ENCODE assay signal across 19 mouse cellular contexts in genomic region chr6:54732721-54733120, GRCm38 (mm10). TPM values are rescaled to one million over a fixed set of nuclear protein-coding genes. Genes with fewer than 3 reads are reported as not detected.
DNase-seq lines count a peak whose midpoint lies in the region; ATAC-seq and TF ChIP-seq lines count a peak whose summit lies in the region.
"Had no signal": no experiment of that assay in that cellular context is flagged by ENCODE, and none has a peak within 500 bp of the region (broad histone marks: within the 10 kb centered on the region; RNA-seq: fewer than 3 reads in every experiment).

No protein-coding gene starts in this region.

- H3K4me2 ChIP-seq in forebrain, embryonic 14.5 days (ENCODE audit: low read length): no peak overlapping the region
- H3K4me2 ChIP-seq: embryonic facial prominence, embryonic 12.5 days; heart, embryonic 12.5 days; hindbrain, embryonic 14.5 days; intestine, embryonic 15.5 days had no signal

- H3K27me3 ChIP-seq in forebrain, embryonic 14.5 days (replicated peaks; ENCODE audit: control insufficient read depth, insufficient read depth, low read length): no peaks in the 10 kb centered on the region
- H3K27me3 ChIP-seq: embryonic facial prominence, embryonic 12.5 days; intestine, embryonic 15.5 days had no signal

- no peak overlapping the region for H3K9ac ChIP-seq in forebrain, embryonic 14.5 days (ENCODE audit: low read length)
- H3K9ac ChIP-seq: embryonic facial prominence, embryonic 12.5 days; heart, embryonic 12.5 days; hindbrain, embryonic 14.5 days; intestine, embryonic 15.5 days had no signal

- H3K4me1 ChIP-seq in forebrain, embryonic 14.5 days (ENCODE audit: control insufficient read depth, insufficient read depth, low read length): peaks cover 6% of the 10 kb centered on the region; the same call in 1 of the 2 replicates
- H3K4me1 ChIP-seq: embryonic facial prominence, embryonic 12.5 days; heart, embryonic 12.5 days; hindbrain, embryonic 10.5 days; intestine, embryonic 15.5 days had no signal

- peak overlapping the region; percentile 55; the same call in 1 of the 2 replicates for H3K27ac ChIP-seq in layer of hippocampus, adult 2 months
- H3K27ac ChIP-seq in forebrain, embryonic 14.5 days (ENCODE audit: low read depth, low read length): peak overlapping the region; percentile 10; the same call in 1 of the 2 replicates
- H3K27ac ChIP-seq: embryonic facial prominence, embryonic 12.5 days; hindbrain, embryonic 10.5 days; hindbrain, embryonic 14.5 days; intestine, embryonic 15.5 days had no signal

- H3K4me3 ChIP-seq in layer of hippocampus, adult 2 months: no peak overlapping the region
- H3K4me3 ChIP-seq in forebrain, embryonic 14.5 days (ENCODE audit: low read depth, low read length): no peak overlapping the region
- H3K4me3 ChIP-seq: embryonic facial prominence, embryonic 12.5 days; heart, embryonic 12.5 days; hindbrain, embryonic 10.5 days; intestine, embryonic 15.5 days had no signal

- H3K36me3 ChIP-seq in forebrain, embryonic 14.5 days (ENCODE audit: control insufficient read depth, insufficient read depth, low read length): no peaks in the 10 kb centered on the region
- H3K36me3 ChIP-seq: embryonic facial prominence, embryonic 12.5 days; heart, embryonic 12.5 days; hindbrain, embryonic 10.5 days; intestine, embryonic 15.5 days had no signal

- DNase-seq in layer of hippocampus, adult 2 months (ENCODE audit: low spot score in 2 of 2): peak in 1 of 2 experiments; percentile 21
- DNase-seq in layer of hippocampus, adult 9-11 months: no peak
- DNase-seq in 3T3-L1 (ENCODE audit: low read depth, low spot score) (peak; percentile 19), adipocyte (ENCODE audit: low spot score) (peak; percentile 51)
- peak; percentile 65 for DNase-seq in forebrain, embryonic 14.5 days (ENCODE audit: low spot score)
- no peak for DNase-seq in adrenal gland, postnatal 25 days
- DNase-seq in thymus, postnatal 10 days (ENCODE audit: low spot score in 2 of 2): no peak
- DNase-seq: adrenal gland, postnatal 10 days; cerebellum, adult 11-12 months; cerebellum, adult 9-10 months; cerebellum, postnatal 25 days; gastrocnemius, postnatal 14 days had no signal

- no peaks in the 10 kb centered on the region for H3K9me3 ChIP-seq in forebrain, embryonic 14.5 days (replicated peaks; ENCODE audit: control insufficient read depth, low read length)
- H3K9me3 ChIP-seq: embryonic facial prominence, embryonic 12.5 days; heart, embryonic 12.5 days; hindbrain, embryonic 10.5 days; intestine, embryonic 15.5 days had no signal

- WGBS in forebrain, embryonic 14.5 days: 58% methylated on average over 7 of the region's 7 CpGs

- TF ChIP-seq CTCF in layer of hippocampus, adult 2 months (conservative IDR thresholded peaks at IDR 0.05): no peak

- peak; percentile 48; the same call in 1 of the 2 replicates for ATAC-seq in forebrain, embryonic 14.5 days
- ATAC-seq in erythroid progenitor cell, adult 5-6 weeks (replicated peaks; ENCODE audit: low FRiP score, poor library complexity, severe bottlenecking): no peak
- ATAC-seq: intestine, embryonic 15.5 days had no signal

RNA-seq across cellular contexts. Expression of gene Mturn, which starts 51.3 kb away (rescaled TPM):
- 100 to 1,000 TPM; 147 to 151 TPM for total RNA-seq in layer of hippocampus, adult 2 months (2021)
- polyA plus RNA-seq in forebrain, embryonic 14.5 days (2014; fragmentation: Nextera tagmentation; extraction: Ambion mirVana): 96.6 and 127 TPM in 2 replicates
- total RNA-seq in adrenal gland, postnatal 25 days (2021): 13.2 and 20.6 TPM in 2 replicates
- total RNA-seq in erythroid progenitor cell, adult 5-6 weeks (2015; ENCODE audit: low replicate concordance): 13.7 and 23.1 TPM in 2 replicates
- 20.4 and 29.0 TPM in 2 replicates for total RNA-seq in erythroid progenitor cell, adult 5-6 weeks (2017; ENCODE audit: low replicate concordance)
- total RNA-seq: granulocyte monocyte progenitor cell, adult 5-6 weeks had no signal

Comparison
In these comparisons a context has a peak if more than half of its experiments do, and no peak if none do; other contexts are left out.
1. DNase-seq: peak in 3T3-L1 (single experiment), adipocyte (single experiment) and forebrain, embryonic 14.5 days (single experiment); none in layer of hippocampus, adult 9-11 months (single experiment), adrenal gland, postnatal 25 days (single experiment) and thymus, postnatal 10 days (0 of 2).